Mouse (Mus musculus): ENCODE data around the gene Sh3pxd2a. TPM values are rescaled to one million over a fixed set of nuclear protein-coding genes. Genes with fewer than 3 reads are reported as not detected.

Sh3pxd2a gene
- total and polyA plus RNA-seq, 3 experiments, result 3.9 to 11.3 TPM; not detected in 1

DNA sequence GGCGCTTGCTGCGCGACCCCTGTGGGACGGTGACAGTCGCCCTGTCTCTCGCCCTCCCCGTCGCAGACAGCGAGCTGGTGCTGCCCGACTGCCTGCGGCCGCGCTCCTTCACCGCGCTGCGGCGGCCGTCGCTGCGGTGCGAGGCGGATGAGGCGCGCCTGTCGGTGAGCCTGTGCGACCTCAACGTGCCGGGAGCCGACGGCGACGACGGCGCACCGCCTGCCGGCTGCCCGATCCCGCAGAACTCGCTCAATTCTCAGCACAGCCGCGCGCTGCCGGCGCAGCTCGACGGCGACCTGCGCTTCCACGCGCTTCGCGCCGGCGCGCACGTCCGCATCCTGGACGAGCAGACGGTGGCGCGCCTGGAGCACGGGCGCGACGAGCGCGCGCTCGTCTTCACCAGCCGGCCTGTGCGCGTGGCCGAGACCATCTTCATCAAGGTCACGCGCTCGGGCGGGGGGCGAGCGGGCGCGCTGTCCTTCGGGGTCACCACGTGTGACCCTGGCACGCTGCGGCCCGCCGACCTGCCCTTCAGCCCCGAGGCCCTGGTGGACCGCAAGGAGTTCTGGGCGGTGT lies 211.1 kb downstream of the Sh3pxd2a start:
- Histone ChIP-seq H3K36me3 (ENCODE audit: control insufficient read depth in 1 of 2, insufficient read depth in 2 of 2, low read length in 2 of 2) (no peaks in the 10 kb centered on the region), H3K9me3 (replicated peaks; ENCODE audit: insufficient read depth, low read length) (no peaks in the 10 kb centered on the region), H3K9ac (ENCODE audit: control insufficient read depth, low read depth, low read length, poor library complexity, severe bottlenecking) (no peak overlapping the region), H3K4me1 (ENCODE audit: control insufficient read depth in 1 of 2, insufficient read depth in 2 of 2, low read length in 2 of 2) (no peaks in the 10 kb centered on the region), H3K79me2 (ENCODE audit: control insufficient read depth, insufficient read depth, low read length, poor library complexity) (no peaks in the 10 kb centered on the region), H3K27ac (ENCODE audit: control insufficient read depth, low read depth, low read length) (no peak overlapping the region), H3K27me3 (ENCODE audit: control insufficient read depth in 1 of 2, insufficient read depth in 2 of 2, low read length in 2 of 2) (no peaks in the 10 kb centered on the region), H3K4me3 (ENCODE audit: control insufficient read depth in 1 of 2, insufficient read depth in 1 of 2, low read depth in 2 of 2, low read length in 2 of 2) (no peak overlapping the region)
- no peak for DNase-seq (ENCODE audit: low read depth, low spot score)
- TF ChIP-seq SMC3 (IDR thresholded peaks at IDR 0.05; ENCODE audit: low read depth, low read length), result no peak

DNA sequence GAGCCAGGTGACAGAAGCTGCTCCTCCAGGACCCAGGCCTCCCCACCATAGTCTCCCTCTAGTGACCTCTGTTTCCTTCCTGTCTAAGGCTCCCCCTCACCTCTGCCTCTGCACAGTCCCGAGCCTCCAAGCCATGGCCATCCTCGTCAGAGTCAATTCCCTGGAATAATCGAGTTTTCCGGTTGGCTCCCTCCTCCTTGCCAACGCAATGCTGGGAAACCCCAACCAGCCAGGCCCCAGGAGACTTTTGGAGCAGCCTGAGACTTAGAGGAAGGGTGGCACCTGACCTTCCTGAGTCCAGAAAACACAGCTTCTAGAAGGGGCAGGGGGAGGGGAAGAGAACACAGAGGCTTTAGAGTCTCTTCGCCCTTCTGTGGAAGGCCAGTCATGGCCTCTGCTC lies 213.3 kb downstream of the Sh3pxd2a start:
- H3K4me3 ChIP-seq (ENCODE audit: control insufficient read depth in 1 of 2, insufficient read depth in 1 of 2, low read depth in 2 of 2, low read length in 2 of 2), result no peak overlapping the region
- H3K27ac ChIP-seq (ENCODE audit: control insufficient read depth, low read depth, low read length), result no peak overlapping the region
- no peak for TF ChIP-seq SMC3 (IDR thresholded peaks at IDR 0.05; ENCODE audit: low read depth, low read length)
- no peaks in the 10 kb centered on the region for H3K4me1 ChIP-seq (ENCODE audit: control insufficient read depth in 1 of 2, insufficient read depth in 2 of 2, low read length in 2 of 2)
- no peaks in the 10 kb centered on the region for H3K9me3 ChIP-seq (replicated peaks; ENCODE audit: insufficient read depth, low read length)
- no peak for DNase-seq (ENCODE audit: low read depth, low spot score)
- no peaks in the 10 kb centered on the region for H3K27me3 ChIP-seq (ENCODE audit: control insufficient read depth in 1 of 2, insufficient read depth in 2 of 2, low read length in 2 of 2)
- no peaks in the 10 kb centered on the region for H3K36me3 ChIP-seq (ENCODE audit: control insufficient read depth in 1 of 2, insufficient read depth in 2 of 2, low read length in 2 of 2)
- H3K9ac ChIP-seq (ENCODE audit: control insufficient read depth, low read depth, low read length, poor library complexity, severe bottlenecking), result no peak overlapping the region
- no peaks in the 10 kb centered on the region for H3K79me2 ChIP-seq (ENCODE audit: control insufficient read depth, insufficient read depth, low read length, poor library complexity)

DNA sequence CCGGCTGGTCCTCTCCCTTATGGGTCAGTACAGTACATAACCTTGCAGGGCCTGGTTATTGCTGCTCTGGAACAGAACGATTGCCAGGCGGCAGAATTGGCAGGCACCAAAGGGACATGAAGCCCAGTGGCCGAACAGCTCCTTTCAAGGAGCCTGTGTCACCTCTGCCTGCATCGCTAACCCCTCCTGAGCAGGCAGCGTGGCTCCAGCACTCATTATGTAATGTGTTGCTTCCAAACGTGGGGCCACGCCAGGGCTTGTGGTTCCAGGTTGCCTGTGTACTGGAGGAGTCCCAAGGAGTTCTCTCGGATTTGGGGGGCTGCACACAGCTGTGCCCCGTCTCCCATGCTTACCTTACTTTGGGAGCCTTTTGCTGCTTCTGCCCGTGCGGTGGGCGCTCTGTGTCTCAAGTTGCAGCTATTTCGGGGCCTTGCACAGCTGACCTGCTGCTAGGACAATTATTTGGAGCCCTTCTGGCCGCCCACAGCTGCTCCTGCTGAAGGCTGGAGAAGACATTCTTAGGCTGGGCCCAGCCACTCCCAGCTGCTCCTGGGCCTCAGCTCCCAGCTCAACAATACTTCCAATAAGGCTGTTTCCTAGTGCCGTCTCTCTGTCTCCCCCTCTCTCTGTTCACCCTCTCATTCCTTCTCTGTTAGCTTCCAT lies 215.2 kb downstream of the Sh3pxd2a start:
- TF ChIP-seq POLR2A (IDR thresholded peaks at IDR 0.05; ENCODE audit: control insufficient read depth in 1 of 2, insufficient read depth in 1 of 2, low read depth in 1 of 2, low read length in 2 of 2, poor library complexity in 1 of 2) (no peak), SIN3A (IDR thresholded peaks at IDR 0.05; ENCODE audit: low read length) (no peak), ETS1 (IDR thresholded peaks at IDR 0.05; ENCODE audit: low read depth, low read length) (no peak), SMC3 (IDR thresholded peaks at IDR 0.05; ENCODE audit: low read depth, low read length) (no peak), GATA1 (IDR thresholded peaks at IDR 0.05; ENCODE audit: low read depth, low read length) (no peak), CHD1 (IDR thresholded peaks at IDR 0.05; ENCODE audit: low read depth, low read length) (no peak), E2F4 (IDR thresholded peaks at IDR 0.05; ENCODE audit: borderline replicate concordance, low read depth, low read length) (no peak), RCOR1 (IDR thresholded peaks at IDR 0.05; ENCODE audit: low read depth, low read length) (no peak), NELFE (IDR thresholded peaks at IDR 0.05; ENCODE audit: low read depth, low read length) (no peak), MAX (IDR thresholded peaks at IDR 0.05; ENCODE audit: low read length) (no peak), POLR2AphosphoS5 (IDR thresholded peaks at IDR 0.05; ENCODE audit: borderline replicate concordance, low read depth, low read length) (no peak), ZKSCAN1 (IDR thresholded peaks at IDR 0.05; ENCODE audit: low read depth, low read length) (no peak), RAD21 (IDR thresholded peaks at IDR 0.05; ENCODE audit: low read depth, low read length) (no peak)
- no peak overlapping the region for H3K4me3 ChIP-seq (ENCODE audit: control insufficient read depth in 1 of 2, insufficient read depth in 1 of 2, low read depth in 2 of 2, low read length in 2 of 2)
- H3K4me1 ChIP-seq (ENCODE audit: control insufficient read depth in 1 of 2, insufficient read depth in 2 of 2, low read length in 2 of 2), result no peaks in the 10 kb centered on the region
- H3K27ac ChIP-seq (ENCODE audit: control insufficient read depth, low read depth, low read length), result no peak overlapping the region
- no peaks in the 10 kb centered on the region for H3K36me3 ChIP-seq (ENCODE audit: control insufficient read depth in 1 of 2, insufficient read depth in 2 of 2, low read length in 2 of 2)
- H3K9me3 ChIP-seq (replicated peaks; ENCODE audit: insufficient read depth, low read length), result no peaks in the 10 kb centered on the region
- no peak overlapping the region for H3K9ac ChIP-seq (ENCODE audit: control insufficient read depth, low read depth, low read length, poor library complexity, severe bottlenecking)
- no peaks in the 10 kb centered on the region for H3K27me3 ChIP-seq (ENCODE audit: control insufficient read depth in 1 of 2, insufficient read depth in 2 of 2, low read length in 2 of 2)
- no peak for DNase-seq (ENCODE audit: low read depth, low spot score)
- no peaks in the 10 kb centered on the region for H3K79me2 ChIP-seq (ENCODE audit: control insufficient read depth, insufficient read depth, low read length, poor library complexity)
